Mouse (Mus musculus) brain, adult 10 weeks (tissue): ENCODE measurements around the gene Pex11a. TPM values are rescaled to one million over a fixed set of nuclear protein-coding genes. Genes with fewer than 3 reads are reported as not detected.

Experiments used
- polyA plus RNA-seq: library from polyadenylated mRNA; stranded (reverse); fragments of 350-450 nt; fragmentation: Illumina TruSeq; extraction: RNeasy Lipid Tissue Mini Kit (QIAGEN cat#74804); gene quantifications from one replicate; pipeline ENCODE4 v1.2.3, GENCODE M21; 2015; ENCODE audit warnings: low read depth, low replicate concordance

Pex11a gene
- polyA plus RNA-seq: 16.8 TPM

DNA sequence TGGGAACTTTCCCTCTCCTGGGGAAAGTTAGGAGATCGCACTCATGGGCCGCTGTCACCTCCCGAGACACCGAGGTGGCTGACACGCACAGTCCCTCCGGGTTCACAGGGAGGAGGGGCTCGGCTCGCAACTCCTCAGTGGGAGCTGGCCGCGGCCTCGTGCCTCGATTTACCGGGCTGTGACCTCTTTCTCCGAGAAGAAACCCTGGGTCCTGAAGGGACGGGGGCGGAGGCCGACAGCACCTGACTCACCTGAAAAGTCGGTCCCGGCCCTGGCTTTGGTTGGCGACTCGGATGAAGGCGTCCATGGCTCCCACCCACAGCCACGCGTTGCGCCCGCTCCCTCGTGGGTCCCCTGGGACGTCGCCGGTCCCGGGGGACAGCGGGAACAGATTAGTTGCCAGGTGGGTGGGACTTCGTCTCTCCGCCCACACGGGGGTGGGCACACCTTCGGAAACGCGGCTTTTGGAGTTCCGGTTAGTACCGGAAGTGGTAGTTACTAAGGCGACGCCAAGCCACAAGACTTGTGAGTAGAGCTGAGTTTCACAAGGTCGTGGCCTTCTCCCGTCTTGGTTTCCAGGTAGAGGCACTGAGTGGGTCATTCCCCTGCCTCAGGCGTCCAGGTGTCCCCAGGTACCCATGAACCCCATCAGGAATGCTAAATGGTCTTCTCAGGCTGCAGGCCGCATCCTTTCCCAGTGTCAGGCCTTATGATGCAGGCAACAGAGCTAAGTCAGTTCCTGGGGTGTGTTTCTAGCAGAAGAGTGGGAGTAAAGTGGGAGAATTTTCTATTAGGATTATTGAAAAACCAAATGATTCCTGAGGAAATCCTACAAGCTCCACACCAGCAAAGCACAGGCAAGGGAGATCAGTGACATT is at the start of gene Pex11a, which contains the start of gene Wdr93:
Pex11a (minus strand) TSS at position 473 of the 878 bp plus-strand sequence.
Wdr93 (plus strand) TSS at position 505 of the 878 bp plus-strand sequence.

DNA sequence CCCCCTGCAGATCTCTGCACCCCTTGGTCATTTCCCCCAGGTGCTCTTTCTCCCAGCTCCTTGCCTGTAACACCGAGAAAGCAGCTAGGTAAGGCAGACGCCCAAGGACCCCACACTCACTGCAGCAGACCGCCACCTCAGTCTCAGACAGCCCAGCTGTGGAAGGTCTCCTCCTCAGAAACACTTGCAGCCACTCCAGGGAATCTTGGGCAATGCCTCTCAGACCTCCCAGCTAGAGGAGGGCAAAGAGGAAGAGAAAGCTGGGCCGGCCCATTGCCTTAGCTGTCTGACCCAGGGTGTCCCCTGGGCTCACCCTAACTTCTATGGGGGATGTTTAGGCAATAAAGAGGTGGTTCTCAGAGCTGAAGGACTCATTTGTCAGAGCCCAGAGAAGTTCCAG is 10.3 kb downstream of the Pex11a start, which contains the start of gene Plin1:
Plin1 (minus strand) TSS at position 282 of the 400 bp plus-strand sequence.

DNA sequence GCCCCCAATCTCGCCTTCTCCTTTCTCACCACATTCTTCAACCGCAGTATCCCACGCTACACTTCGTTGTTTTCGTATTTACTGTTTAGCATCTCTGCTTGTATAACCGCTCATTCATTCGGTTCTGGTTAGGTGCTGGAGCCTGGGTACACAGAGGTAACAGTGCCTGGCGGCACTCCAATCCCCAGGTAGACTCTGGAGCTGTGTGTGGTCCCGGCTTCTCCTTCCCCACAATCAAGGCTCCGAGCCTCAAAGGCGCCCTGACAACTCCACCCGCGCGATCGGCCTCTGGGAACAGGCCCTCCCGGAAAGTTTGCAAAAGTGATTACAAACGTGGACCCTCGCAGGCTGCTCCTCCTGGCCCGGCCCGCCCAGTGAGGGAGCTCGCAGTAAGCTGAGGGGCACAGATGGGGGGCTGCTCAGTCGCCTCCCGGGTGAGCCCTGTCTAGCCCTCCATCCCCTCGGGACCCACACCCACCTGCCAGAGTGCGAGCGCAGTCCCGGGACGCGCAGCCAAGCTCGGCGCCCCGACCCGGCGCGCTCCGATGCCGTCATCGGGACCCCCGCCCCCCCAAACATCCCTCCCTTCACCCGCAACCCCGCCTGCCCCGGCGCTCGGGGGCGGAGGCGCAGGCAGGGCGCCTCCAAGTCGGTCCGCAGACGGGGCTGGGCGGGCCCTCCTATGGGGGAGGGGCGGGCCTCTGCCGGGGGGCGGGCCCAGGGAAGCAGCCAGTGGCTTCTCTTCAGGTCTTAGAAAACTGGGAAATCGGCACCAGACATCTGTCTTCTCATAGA is 27.5 kb downstream of the Pex11a start, which contains the start of gene Kif7:
Kif7 (minus strand) TSS at position 534 of the 795 bp plus-strand sequence.

Other genes with a start within 250 kb of the Pex11a start
- 0.70 TPM for gene Rhcg, start 125.5 kb downstream of the Pex11a start, polyA plus RNA-seq
- not detected for gene Ticrr, start 82.9 kb downstream of the Pex11a start, polyA plus RNA-seq
- gene Kif7, start 27.4 kb downstream of the Pex11a start, polyA plus RNA-seq: 0.98 TPM
- gene Plin1, start 10.2 kb downstream of the Pex11a start, polyA plus RNA-seq: not detected
- gene Wdr93, start within 50 bp of the Pex11a start, polyA plus RNA-seq: 0.83 TPM
- not detected for gene Mesp1, start 50.7 kb upstream of the Pex11a start, polyA plus RNA-seq
- 0.39 TPM for gene Mesp2, start 67.6 kb upstream of the Pex11a start, polyA plus RNA-seq
- gene Anpep, start 117.9 kb upstream of the Pex11a start, polyA plus RNA-seq: 3.5 TPM
- 31.8 TPM for gene Ap3s2, start 177.5 kb upstream of the Pex11a start, polyA plus RNA-seq
- gene Arpin, start 192.2 kb upstream of the Pex11a start, polyA plus RNA-seq: 19.3 TPM